Mouse (Mus musculus): Measurements from ENCODE around the gene Cfap100.

Cfap100 gene

DNA sequence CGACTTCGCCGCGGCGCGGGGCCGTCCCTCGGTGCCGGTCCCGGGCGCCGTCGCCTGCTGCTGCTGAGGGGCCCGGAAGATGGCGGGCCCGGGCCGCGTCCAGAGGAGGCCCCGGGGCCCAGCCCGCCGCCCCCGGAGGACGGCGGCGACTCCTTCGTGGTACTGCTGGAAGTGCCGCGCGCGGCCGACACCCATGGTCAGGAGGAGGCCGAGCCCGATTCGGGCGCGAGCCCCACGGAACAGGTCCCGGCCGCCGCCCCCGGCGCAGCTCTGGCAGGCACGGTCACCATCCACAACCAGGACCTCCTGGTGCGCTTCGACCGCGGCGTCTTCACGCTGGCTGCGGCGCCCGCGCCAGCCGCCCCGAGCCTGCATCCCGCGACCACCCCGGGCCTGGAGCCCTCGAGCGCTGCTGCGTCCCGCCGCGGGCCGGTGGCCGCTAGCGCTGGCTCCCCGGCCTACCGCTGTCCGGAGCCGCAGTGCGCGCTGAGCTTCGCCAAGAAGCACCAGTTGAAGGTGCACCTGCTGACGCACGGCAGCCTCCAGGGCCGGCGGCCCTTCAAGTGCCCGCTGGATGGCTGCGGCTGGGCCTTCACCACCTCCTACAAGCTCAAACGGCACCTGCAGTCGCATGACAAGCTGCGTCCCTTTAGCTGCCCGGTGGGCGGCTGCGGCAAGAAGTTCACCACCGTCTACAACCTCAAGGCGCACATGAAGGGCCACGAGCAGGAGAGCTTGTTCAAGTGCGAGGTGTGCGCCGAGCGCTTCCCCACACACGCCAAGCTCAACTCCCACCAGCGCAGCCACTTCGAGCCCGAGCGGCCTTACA, 58.7 kb downstream of the Cfap100 start:
- DNase-seq, result peak; percentile 22

DNA sequence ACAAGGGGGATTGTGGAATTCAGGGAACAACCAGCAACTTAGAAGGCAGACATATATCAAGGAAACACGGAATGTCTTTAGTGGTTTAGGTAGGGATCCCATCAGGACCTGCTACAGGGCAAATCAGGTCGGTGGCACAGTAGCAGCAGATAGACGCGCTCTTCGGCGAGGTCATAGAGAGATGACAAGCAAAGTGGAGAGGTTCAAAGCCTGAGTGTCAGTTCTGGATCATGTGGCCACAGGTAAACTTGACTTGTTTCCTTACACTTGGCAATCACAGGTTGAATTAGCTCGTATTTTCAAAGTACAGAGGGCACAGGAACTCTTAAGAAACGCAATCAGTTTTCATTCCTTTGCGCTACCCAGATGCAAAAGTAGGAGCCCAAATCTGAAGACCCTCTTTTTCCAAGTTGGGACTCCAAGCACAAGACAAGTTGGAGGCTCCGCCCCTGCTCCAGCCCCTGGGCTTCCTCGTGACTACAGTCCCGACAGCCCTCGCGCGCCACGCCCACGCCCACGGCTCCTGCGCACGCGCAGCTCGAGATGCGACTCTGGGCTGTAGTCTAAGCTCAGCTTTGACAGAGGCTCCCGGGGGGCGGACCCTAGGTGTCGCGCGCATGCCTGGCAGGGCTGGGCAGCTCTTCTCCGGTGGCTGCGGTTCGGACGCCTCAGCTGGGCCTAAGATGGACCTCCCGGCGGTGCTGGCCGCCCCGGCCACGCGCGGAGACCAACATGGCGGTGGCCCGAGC, 59.4 kb downstream of the Cfap100 start, which contains the start of gene Zxdc:
Zxdc (plus strand) TSS at position 517 of the 749 bp plus-strand sequence.
- peak; percentile 99 for DNase-seq

DNA sequence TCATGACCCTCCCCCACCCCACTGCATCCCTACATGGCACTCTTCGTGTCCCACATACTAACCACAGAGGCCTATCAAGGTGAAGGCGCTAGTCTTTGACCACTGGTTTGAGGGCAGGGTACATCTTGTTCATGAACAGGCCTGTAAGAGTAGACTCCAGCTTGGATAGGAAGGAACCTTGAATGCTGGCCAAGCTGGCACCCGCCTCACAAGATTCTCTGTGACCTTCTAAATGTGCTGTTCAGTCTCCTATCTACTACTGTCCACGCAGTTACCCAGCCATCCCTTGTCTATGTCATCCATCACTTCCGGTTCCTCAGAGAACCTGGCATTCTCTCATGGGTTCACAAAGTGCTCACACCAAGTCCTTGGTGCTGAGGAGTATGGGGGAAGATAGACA, 65.3 kb downstream of the Cfap100 start:
- no peak for DNase-seq

DNA sequence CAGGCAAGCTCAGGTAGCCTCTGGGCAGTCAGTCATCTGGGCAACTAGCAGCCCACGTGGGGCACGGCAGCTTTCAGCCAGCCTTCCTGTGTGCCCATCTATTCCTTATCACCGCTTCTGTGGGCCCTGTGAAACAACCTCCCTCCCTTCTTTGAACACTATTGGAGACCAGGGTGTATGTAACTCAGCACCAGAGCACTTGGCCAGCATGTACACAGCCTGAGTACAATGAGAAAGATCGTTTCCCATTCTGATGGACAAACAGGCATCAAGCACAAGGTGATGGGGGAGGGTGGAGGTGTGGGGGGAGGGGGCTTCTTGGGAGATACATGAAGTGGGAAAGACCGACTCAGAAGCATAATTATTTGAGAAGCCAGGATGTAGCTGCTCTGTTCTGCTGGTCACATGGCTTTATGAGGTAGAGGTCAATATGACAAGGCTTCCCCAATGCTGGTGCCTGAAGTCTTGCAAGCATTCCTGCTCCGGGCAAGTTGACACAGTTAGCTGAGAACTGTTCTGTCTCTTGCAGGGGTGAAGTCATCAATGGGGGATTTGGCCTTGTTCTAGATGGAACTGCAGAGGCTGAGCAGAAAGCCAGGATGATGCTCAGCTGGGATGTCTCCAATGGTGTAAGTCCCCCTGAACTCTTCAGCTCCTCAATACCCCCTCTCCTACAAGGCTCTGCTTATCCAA, 67.5 kb downstream of the Cfap100 start:
- no peak for DNase-seq

DNA sequence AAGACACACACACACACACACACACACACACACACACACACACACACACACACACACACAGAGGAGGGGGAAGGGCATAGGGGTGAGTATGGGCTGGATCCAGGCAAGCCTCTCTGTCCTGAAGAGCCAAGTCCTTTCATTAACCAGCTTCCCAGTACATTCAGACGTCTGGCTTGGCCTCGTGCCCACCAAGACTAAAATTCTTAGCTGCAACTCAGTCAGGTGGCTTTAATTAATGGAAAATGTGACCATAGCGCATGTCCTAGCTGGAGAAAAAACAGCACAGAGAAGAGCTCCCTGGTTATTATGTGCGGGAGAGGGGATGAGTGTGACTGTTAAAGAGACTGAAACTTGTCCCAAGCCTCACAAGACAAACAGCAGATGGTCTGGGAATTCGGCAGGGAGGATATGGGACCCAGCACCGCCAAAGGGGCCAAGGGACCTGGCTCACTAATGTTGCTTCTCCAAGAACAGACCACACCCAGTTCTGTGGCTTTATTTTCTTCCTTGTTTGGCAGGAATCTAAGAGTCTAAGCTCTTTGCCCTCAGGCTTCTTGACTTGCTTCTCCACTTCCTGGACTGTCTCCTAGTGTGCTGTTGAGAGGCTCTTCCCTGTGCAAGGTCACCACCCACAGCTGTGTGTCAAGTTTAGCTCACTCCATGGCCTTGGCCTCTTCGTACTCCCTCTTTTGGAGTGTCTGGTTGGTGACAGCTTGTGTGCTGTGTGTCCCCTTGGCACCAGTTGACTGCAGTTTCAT, 68.4 kb downstream of the Cfap100 start:
- DNase-seq, result peak; percentile 22

DNA sequence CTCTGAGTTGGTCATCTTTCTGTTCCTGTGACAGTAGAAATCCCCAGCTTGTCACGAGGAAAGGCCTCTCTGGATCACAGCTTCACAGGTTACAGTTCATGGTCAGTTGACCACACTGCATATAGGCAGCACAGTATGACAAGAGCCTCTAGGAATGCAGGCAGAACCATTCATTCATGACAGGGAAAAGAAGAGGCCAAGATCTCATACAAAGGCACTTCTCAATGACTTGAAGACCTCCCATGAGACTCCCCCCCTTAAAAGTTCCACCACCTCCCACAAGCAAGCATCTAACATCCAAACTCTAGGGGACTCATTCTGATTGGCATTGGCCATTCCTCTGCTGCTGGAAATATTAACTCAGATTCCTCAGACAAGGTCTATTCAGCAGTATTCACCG, 69.2 kb downstream of the Cfap100 start:
- no peak for DNase-seq

DNA sequence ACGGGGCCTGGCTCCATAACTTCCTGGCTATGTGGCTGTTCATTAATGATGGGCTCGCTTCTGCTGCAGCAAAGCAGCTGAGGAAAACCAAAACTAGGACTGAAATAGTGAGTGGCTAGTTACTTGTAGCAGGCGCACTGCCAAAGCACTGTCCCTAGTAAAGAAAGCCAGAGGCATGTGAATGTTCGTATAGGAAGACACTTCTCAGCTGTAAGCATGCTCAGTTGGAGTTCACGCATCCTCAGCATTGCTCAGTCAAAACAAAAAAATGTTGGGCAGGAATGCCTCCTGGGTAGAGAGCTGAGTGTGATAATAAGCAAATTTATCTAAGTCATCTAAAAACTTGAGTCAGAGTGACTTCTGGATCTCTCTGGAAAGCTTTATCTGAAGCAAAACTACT, 70.5 kb downstream of the Cfap100 start:
- DNase-seq, result no peak

All from right cerebral cortex, postnatal 4 days (tissue).